Mouse (Mus musculus): Measurements from ENCODE around the gene Ftsj1. TPM values are rescaled to one million over a fixed set of nuclear protein-coding genes. Genes with fewer than 3 reads are reported as not detected.

The Ftsj1 gene
- polyA plus RNA-seq (2016; fragmentation: Nextera tagmentation; extraction: Ambion mirVana): 50.5 and 52.4 TPM in 2 replicates

- DNase-seq (ENCODE audit: low spot score): peak; percentile 77
- Histone ChIP-seq H3K4me1 (no peaks in the 10 kb centered on the region), H3K27ac (replicated peaks) (peak within 1 kb of the TSS; percentile 92), H3K27me3 (replicated peaks; ENCODE audit: low read depth, poor library complexity, severe bottlenecking) (no peaks in the 10 kb centered on the region), H3K36me3 (replicated peaks) (peaks cover 10% of the 10 kb centered on the region; the same call in 1 of the 2 replicates), H3K9me3 (no peaks in the 10 kb centered on the region), H3K4me3 (peak within 1 kb of the TSS; percentile 65)
- WGBS: 15% methylated on average over 45 of the region's 45 CpGs
Measured at GRCm38 (mm10) chrX:8252334-8253285, at the start of gene Ftsj1. Gene Ftsj1, minus strand, starts transcription at chrX:8252406.

DNA sequence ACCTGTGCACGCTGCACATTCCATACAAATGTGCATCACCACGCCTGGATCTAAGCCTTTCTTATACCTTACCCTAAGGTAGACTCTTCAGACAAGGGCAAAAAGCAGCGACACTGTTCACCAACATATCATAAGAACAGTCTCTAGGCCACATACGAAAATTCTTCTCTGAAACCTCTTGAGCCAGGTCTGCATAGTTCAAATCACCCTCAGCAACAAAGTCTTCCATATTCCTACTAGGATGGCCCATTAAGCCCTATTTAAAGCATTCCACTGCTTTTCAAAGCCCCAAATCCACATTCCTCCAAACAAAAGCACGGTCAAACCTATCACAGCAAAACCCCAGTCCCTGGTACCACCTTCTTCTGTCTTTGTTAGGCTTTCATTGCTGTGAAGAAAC, 36.4 kb upstream of the Ftsj1 start:
- Histone ChIP-seq H3K27ac (replicated peaks) (no peak overlapping the region), H3K36me3 (replicated peaks) (no peaks in the 10 kb centered on the region), H3K27me3 (replicated peaks; ENCODE audit: low read depth, poor library complexity, severe bottlenecking) (no peaks in the 10 kb centered on the region), H3K4me1 (no peaks in the 10 kb centered on the region), H3K4me3 (no peak overlapping the region), H3K9me3 (no peaks in the 10 kb centered on the region)
- DNase-seq (ENCODE audit: low spot score): no peak
- 76% methylated on average over 5 of the region's 5 CpGs for WGBS

DNA sequence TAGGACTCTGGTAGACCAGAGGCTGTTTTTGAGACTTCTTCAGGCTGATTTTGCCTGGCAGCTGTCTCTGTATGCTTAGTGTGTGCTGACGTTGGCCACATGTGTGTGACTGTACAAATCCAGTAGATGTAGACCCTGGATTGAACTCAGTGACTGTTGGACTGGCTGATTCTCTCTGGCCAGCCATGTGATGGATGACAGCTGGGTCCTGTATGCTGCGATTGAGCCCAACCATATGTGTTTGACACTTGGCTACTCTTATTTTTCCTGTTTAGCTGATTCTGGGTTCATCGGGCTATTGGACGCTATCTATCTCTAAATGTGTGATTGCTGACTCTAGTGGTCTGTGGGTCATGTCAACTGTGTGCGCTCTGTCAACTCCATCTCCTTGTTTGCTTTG, 21.9 kb upstream of the Ftsj1 start:
- H3K4me3 ChIP-seq: no peak overlapping the region
- WGBS: 91% methylated on average over 5 of the region's 5 CpGs
- no peaks in the 10 kb centered on the region for H3K36me3 ChIP-seq (replicated peaks)
- peaks cover 35% of the 10 kb centered on the region for H3K27me3 ChIP-seq (replicated peaks; ENCODE audit: low read depth, poor library complexity, severe bottlenecking)
- no peaks in the 10 kb centered on the region for H3K4me1 ChIP-seq
- no peak overlapping the region for H3K27ac ChIP-seq (replicated peaks)
- no peak for DNase-seq (ENCODE audit: low spot score)
- peaks cover 9% of the 10 kb centered on the region; the same call in 1 of the 2 replicates for H3K9me3 ChIP-seq

DNA sequence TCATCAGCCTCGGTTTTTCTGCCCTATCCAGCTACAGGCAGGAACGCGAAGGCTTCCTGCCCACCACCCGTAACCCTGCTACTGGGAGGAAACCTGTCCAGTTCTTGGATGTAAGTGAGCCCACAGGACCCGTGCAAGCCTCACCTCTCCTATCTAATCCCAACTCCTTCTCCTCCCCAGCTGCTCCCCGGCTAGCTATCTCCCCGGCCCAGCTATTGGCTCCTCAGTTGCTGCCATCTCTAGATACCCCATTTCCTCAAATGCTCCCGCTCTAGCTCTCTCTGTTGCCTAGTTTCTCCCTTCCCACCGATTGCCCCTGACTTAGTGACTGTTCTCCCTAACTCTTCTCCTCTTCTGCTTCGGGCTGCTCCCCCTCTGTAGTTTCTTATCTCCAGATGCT, 19.8 kb upstream of the Ftsj1 start:
- H3K27me3 ChIP-seq (replicated peaks; ENCODE audit: low read depth, poor library complexity, severe bottlenecking): peaks cover 35% of the 10 kb centered on the region
- 23% methylated on average over 10 of the region's 10 CpGs for WGBS
- no peaks in the 10 kb centered on the region for H3K36me3 ChIP-seq (replicated peaks)
- H3K9me3 ChIP-seq: 0 out of 2 replicates have a peak, but pooled peaks cover 3% of the 10 kb centered on the region
- peak overlapping the region; percentile 23; the same call in 1 of the 2 replicates for H3K4me3 ChIP-seq
- DNase-seq (ENCODE audit: low spot score): no peak
- no peaks in the 10 kb centered on the region for H3K4me1 ChIP-seq
- H3K27ac ChIP-seq (replicated peaks): no peak overlapping the region

DNA sequence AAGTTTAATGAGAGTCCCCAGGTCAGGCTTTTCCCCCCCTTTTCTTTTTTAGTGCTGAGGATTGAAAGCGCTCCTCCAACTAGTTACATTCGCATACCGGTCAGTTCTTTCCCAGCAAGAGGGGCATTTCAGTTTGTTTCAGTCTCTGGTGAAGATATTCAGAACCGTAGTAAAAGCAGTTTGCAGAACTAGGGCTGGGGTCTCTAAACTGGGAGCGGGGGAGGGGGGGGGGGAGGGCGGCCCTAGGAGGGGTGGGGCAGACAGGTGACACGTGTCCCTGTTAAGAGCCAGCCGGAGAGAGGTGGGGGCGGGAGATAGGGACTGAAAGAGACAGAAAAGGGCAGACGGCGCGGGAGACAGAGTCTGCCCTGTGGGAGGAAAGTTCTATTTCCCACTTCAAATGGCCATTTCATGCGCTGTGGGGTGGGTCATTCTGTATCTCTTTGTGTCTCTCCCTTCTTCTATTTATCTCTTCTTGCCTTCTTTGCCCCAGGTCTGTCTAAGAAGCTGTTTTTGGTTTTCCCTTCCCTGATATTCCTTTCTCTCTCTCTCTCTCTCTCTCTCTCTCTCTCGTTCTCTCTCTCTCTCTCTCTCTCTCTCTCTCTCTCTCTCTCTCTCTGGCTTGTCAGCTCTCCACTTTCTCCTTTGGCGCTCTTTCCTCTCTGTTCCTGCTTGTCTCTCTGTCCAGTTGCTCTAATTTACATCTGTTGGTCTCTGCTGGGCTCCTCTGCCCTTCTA, 19.0 kb upstream of the Ftsj1 start, which contains the start of gene Slc38a5:
TSS of gene Slc38a5 (plus strand) at position 51 of the 738 bp plus-strand sequence.
- H3K27me3 ChIP-seq (replicated peaks; ENCODE audit: low read depth, poor library complexity, severe bottlenecking): peaks cover 35% of the 10 kb centered on the region
- H3K4me3 ChIP-seq: peak within 1 kb of the TSS; percentile 36; the same call in 1 of the 2 replicates
- H3K36me3 ChIP-seq (replicated peaks): no peaks in the 10 kb centered on the region
- H3K27ac ChIP-seq (replicated peaks): no peak within 1 kb of the TSS
- no peaks in the 10 kb centered on the region for H3K4me1 ChIP-seq
- WGBS: 13% methylated on average over 12 of the region's 15 CpGs
- DNase-seq (ENCODE audit: low spot score): no peak
- H3K9me3 ChIP-seq: 0 out of 2 replicates have a peak, but pooled peaks cover 3% of the 10 kb centered on the region

DNA sequence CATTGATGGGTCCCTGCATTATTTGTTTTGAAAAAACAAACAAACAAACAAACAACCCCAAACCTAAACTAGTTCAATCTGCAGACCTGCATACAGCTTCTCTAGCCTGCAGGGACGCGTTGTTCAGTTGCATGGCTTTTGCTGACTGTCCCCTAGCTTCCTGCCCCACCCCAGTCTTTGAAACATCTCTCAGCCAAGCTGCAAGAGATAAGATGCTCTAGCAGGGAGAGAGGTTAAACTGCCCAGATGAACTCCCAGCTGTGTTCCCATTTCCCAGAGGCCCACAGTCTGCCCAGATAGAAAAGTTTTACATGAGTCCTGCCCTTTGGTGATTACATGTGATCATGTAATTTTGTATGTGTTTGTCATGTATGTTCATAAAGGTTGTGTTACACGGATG, 12.0 kb upstream of the Ftsj1 start:
- no peak overlapping the region for H3K27ac ChIP-seq (replicated peaks)
- WGBS: 87% methylated on average over 3 of the region's 3 CpGs
- H3K4me1 ChIP-seq: no peaks in the 10 kb centered on the region
- no peaks in the 10 kb centered on the region for H3K36me3 ChIP-seq (replicated peaks)
- no peaks in the 10 kb centered on the region for H3K27me3 ChIP-seq (replicated peaks; ENCODE audit: low read depth, poor library complexity, severe bottlenecking)
- H3K4me3 ChIP-seq: no peak overlapping the region
- no peaks in the 10 kb centered on the region for H3K9me3 ChIP-seq
- no peak for DNase-seq (ENCODE audit: low spot score)

DNA sequence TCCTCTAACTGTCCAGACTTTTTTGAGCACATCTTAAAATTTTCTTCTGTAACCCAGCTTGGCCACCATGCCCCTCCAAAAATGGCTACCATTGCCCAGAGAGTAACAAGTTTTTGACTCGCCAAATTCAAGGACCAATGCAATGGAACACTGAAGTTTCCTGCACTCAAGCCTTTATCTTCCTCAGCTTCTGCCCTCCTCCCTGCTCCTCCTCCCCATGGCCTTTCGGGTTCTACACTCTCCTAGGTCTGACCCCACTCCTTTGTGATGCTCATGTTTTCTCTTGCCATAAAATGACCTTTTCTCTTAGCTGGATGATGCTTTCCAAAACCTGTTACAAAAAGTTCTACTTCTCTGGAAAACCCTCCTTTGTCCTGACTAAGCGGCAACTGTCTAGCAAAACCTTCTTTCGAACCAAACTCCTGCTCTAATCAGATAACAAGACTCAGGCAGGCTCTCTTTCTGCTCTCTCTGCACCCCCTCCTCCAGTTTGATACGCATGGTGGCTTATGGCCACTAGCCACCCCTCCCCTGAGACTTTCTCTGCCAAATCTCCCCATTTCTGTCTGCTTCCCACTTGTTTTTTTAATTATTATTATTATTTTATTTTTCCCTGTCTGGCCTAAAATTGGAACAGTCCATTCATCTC, 11.1 kb upstream of the Ftsj1 start:
- Histone ChIP-seq H3K27me3 (replicated peaks; ENCODE audit: low read depth, poor library complexity, severe bottlenecking) (no peaks in the 10 kb centered on the region), H3K4me3 (no peak overlapping the region), H3K36me3 (replicated peaks) (no peaks in the 10 kb centered on the region), H3K9me3 (no peaks in the 10 kb centered on the region), H3K4me1 (no peaks in the 10 kb centered on the region), H3K27ac (replicated peaks) (no peak overlapping the region)
- DNase-seq (ENCODE audit: low spot score): no peak
- 84% methylated on average over 5 of the region's 5 CpGs for WGBS

DNA sequence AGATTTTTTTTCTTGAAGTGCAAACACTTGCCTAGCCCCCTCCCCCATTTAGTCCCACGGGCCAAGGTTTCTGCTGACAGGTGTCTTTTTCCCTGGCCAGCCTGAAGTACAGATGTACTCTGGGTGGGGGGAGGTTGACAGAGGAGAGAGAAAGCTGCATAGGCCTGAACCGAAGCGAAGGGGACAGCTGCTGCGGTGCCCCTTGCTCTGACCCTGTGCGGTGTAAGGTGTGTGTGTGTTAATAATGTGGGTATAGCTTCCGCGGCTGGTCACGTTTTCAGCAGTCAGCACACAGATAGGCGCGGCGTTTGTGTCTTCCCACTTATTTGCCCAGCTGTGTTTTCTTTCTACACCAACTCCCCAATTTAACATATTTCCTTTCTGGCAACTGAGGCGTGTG, 7.3 kb upstream of the Ftsj1 start:
- H3K4me3 ChIP-seq: no peak overlapping the region
- H3K9me3 ChIP-seq: no peaks in the 10 kb centered on the region
- H3K4me1 ChIP-seq: no peaks in the 10 kb centered on the region
- no peak overlapping the region for H3K27ac ChIP-seq (replicated peaks)
- whole genome bisulfite sequencing: 87% methylated on average over 12 of the region's 12 CpGs
- DNase-seq (ENCODE audit: low spot score): no peak
- no peaks in the 10 kb centered on the region for H3K36me3 ChIP-seq (replicated peaks)
- no peaks in the 10 kb centered on the region for H3K27me3 ChIP-seq (replicated peaks; ENCODE audit: low read depth, poor library complexity, severe bottlenecking)

- 33% methylated on average over 6 of the region's 6 CpGs for WGBS
- Histone ChIP-seq H3K4me1 (no peaks in the 10 kb centered on the region), H3K4me3 (no peak overlapping the region), H3K9me3 (no peaks in the 10 kb centered on the region), H3K36me3 (replicated peaks) (no peaks in the 10 kb centered on the region), H3K27ac (replicated peaks) (no peak overlapping the region), H3K27me3 (replicated peaks; ENCODE audit: low read depth, poor library complexity, severe bottlenecking) (no peaks in the 10 kb centered on the region)
- no peak for DNase-seq (ENCODE audit: low spot score)
Measured at GRCm38 (mm10) chrX:8255807-8256206, 3.6 kb upstream of the Ftsj1 start.

DNA sequence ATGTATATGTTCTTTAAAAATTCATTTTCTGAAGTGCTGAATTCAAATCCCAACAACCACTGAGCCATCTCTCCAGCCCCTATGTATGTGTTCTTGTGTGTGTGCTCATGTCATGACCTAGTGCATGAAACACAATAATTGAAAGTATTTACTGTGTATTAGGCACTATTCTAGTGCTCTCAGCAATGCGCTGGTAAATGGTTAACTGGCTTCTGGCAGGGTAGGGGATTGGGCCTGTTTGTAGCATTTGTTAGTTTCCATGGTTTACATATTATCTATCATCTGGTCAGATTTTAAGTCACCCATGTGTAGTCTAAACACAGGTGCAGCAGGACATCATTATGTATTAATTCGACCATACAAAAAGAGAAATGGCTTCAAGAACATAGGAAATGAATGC, 1.5 kb upstream of the Ftsj1 start:
- no peak overlapping the region for H3K27ac ChIP-seq (replicated peaks)
- no peaks in the 10 kb centered on the region for H3K9me3 ChIP-seq
- DNase-seq (ENCODE audit: low spot score): no peak
- H3K4me3 ChIP-seq: no peak overlapping the region
- no peaks in the 10 kb centered on the region for H3K4me1 ChIP-seq
- H3K36me3 ChIP-seq (replicated peaks): peaks cover 10% of the 10 kb centered on the region; the same call in 1 of the 2 replicates
- 87% methylated on average over 2 of the region's 2 CpGs for WGBS
- H3K27me3 ChIP-seq (replicated peaks; ENCODE audit: low read depth, poor library complexity, severe bottlenecking): no peaks in the 10 kb centered on the region

GRCm38 (mm10) chrX:8251789-8252333, 345 bp downstream of the Ftsj1 start:
- Histone ChIP-seq H3K27ac (replicated peaks) (peak overlapping the region; percentile 92), H3K4me1 (no peaks in the 10 kb centered on the region), H3K4me3 (peak overlapping the region; percentile 65), H3K27me3 (replicated peaks; ENCODE audit: low read depth, poor library complexity, severe bottlenecking) (no peaks in the 10 kb centered on the region), H3K9me3 (no peaks in the 10 kb centered on the region), H3K36me3 (replicated peaks) (peaks cover 10% of the 10 kb centered on the region; the same call in 1 of the 2 replicates)
- no peak for DNase-seq (ENCODE audit: low spot score)
- WGBS: 18% methylated on average over 18 of the region's 18 CpGs

GRCm38 (mm10) chrX:8248542-8249120, 3.6 kb downstream of the Ftsj1 start:
- H3K36me3 ChIP-seq (replicated peaks): peaks cover 30% of the 10 kb centered on the region
- 87% methylated on average over 8 of the region's 8 CpGs for WGBS
- no peaks in the 10 kb centered on the region for H3K27me3 ChIP-seq (replicated peaks; ENCODE audit: low read depth, poor library complexity, severe bottlenecking)
- no peak for DNase-seq (ENCODE audit: low spot score)
- no peak overlapping the region for H3K27ac ChIP-seq (replicated peaks)
- H3K9me3 ChIP-seq: no peaks in the 10 kb centered on the region
- no peak overlapping the region for H3K4me3 ChIP-seq
- H3K4me1 ChIP-seq: no peaks in the 10 kb centered on the region
